Mouse (Mus musculus) liver, postnatal 0 days (tissue): ENCODE data around the gene H2-DMa.

ENCODE experiments used
- CTCF ChIP-seq: sonication (generic); IDR thresholded peaks from 2 replicates; pipeline ENCODE4 v1.5.1; 2016; ENCODE audit warnings: antibody characterized with exemption, low read depth
- EP300 ChIP-seq: IDR thresholded peaks from 2 replicates; pipeline ENCODE4 v1.6.1; 2016; ENCODE audit warnings: antibody characterized with exemption, low read depth, mild to moderate bottlenecking

DNA sequence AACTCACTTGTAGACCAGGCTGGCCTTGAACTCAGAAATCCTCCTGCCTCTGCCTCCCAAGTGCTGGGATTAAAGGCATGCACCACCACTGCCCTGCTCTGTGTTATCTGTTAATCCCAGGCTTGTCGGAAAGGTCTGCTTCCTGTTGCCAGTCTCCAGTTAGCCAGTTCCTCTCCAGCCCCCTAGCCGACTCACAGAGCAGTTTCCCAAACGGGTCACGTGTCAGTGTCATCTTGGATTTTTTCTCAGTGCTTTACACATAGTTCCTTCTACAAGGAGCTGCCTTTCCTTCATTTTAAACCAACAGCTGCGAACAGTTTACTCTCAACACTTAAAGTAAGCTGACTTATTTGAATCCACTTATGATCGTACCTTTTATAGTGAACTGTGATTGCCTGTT, 5.3 kb downstream of the H2-DMa start:
- TF ChIP-seq CTCF (no peak), EP300 (no peak)
